Mouse (Mus musculus): ENCODE data around the gene Grm2. TPM values are rescaled to one million over a fixed set of nuclear protein-coding genes. Genes with fewer than 3 reads are reported as not detected.
"Not testable (repeated sequence)": the region's sequence is repeated elsewhere in the genome, so short reads cannot be mapped to it uniquely, and the experiment has no call there.

Gene Grm2
- total and polyA plus RNA-seq, 3 experiments = not detected

- peak; percentile 5 to 30 for DNase-seq
- no peaks in the 10 kb centered on the region for H3K4me1 ChIP-seq (ENCODE audit: control insufficient read depth, insufficient read depth, low read length)
- H3K27me3 ChIP-seq (ENCODE audit: control insufficient read depth, insufficient read depth, low read length) = no peaks in the 10 kb centered on the region
- H3K27ac ChIP-seq = no peak overlapping the region
- intact Hi-C loops (cut with DNase I) = loop anchor here (5.0 kb wide), 1 partner anchor 217 kb away; no protein-coding TSS in a partner anchor
- WGBS = 21% methylated on average over 8 of the region's 8 CpGs
- H3K4me3 ChIP-seq = no peak overlapping the region
- no peaks in the 10 kb centered on the region for H3K79me2 ChIP-seq (replicated peaks; ENCODE audit: control insufficient read depth, insufficient read depth, low read length)
- no peak overlapping the region for H3K9ac ChIP-seq (ENCODE audit: low read depth, low read length)
- no peaks in the 10 kb centered on the region for H3K36me3 ChIP-seq (ENCODE audit: control insufficient read depth, insufficient read depth, low read length)
- TF ChIP-seq POLR2A (IDR thresholded peaks at IDR 0.05; ENCODE audit: insufficient read depth, low read depth, low read length) (no peak), CTCF (IDR thresholded peaks at IDR 0.05) (peak; percentile 77)
Measured at GRCm38 (mm10) chr9:106600546-106600945, 55.3 kb downstream of the Grm2 start.

- Histone ChIP-seq H3K4me1 (ENCODE audit: control insufficient read depth, insufficient read depth, low read length) (no peaks in the 10 kb centered on the region), H3K27ac (no peak overlapping the region), H3K27me3 (ENCODE audit: control insufficient read depth, insufficient read depth, low read length) (no peaks in the 10 kb centered on the region), H3K9ac (ENCODE audit: low read depth, low read length) (no peak overlapping the region), H3K79me2 (replicated peaks; ENCODE audit: control insufficient read depth, insufficient read depth, low read length) (no peaks in the 10 kb centered on the region), H3K4me3 (no peak overlapping the region), H3K36me3 (ENCODE audit: control insufficient read depth, insufficient read depth, low read length) (no peaks in the 10 kb centered on the region)
- TF ChIP-seq POLR2A (IDR thresholded peaks at IDR 0.05; ENCODE audit: insufficient read depth, low read depth, low read length) (no peak), CTCF (IDR thresholded peaks at IDR 0.05) (peak; percentile 16; the same call in 1 of the 2 replicates), EP300 (IDR thresholded peaks at IDR 0.05; ENCODE audit: insufficient read depth, low read depth, low read length) (no peak)
- no peak for DNase-seq
- intact Hi-C loops (cut with DNase I) = no loop called here
- WGBS = 39% methylated on average over 7 of the region's 7 CpGs
Measured at GRCm38 (mm10) chr9:106598466-106598865, 57.4 kb downstream of the Grm2 start.

GRCm38 (mm10) chr9:106595836-106596235, 60.0 kb downstream of the Grm2 start:
- Histone ChIP-seq H3K4me3 (no peak overlapping the region), H3K9ac (ENCODE audit: low read depth, low read length) (no peak overlapping the region), H3K36me3 (ENCODE audit: control insufficient read depth, insufficient read depth, low read length) (no peaks in the 10 kb centered on the region), H3K4me1 (ENCODE audit: control insufficient read depth, insufficient read depth, low read length) (no peaks in the 10 kb centered on the region), H3K27ac (no peak overlapping the region), H3K79me2 (replicated peaks; ENCODE audit: control insufficient read depth, insufficient read depth, low read length) (no peaks in the 10 kb centered on the region), H3K27me3 (ENCODE audit: control insufficient read depth, insufficient read depth, low read length) (no peaks in the 10 kb centered on the region)
- no peak for TF ChIP-seq POLR2A (IDR thresholded peaks at IDR 0.05; ENCODE audit: insufficient read depth, low read depth, low read length)
- no peak for TF ChIP-seq CTCF (IDR thresholded peaks at IDR 0.05)
- TF ChIP-seq EP300 (IDR thresholded peaks at IDR 0.05; ENCODE audit: insufficient read depth, low read depth, low read length) = no peak
- intact Hi-C loops (cut with DNase I) = no loop called here
- DNase-seq = no peak
- WGBS = 46% methylated on average over 7 of the region's 7 CpGs

DNA sequence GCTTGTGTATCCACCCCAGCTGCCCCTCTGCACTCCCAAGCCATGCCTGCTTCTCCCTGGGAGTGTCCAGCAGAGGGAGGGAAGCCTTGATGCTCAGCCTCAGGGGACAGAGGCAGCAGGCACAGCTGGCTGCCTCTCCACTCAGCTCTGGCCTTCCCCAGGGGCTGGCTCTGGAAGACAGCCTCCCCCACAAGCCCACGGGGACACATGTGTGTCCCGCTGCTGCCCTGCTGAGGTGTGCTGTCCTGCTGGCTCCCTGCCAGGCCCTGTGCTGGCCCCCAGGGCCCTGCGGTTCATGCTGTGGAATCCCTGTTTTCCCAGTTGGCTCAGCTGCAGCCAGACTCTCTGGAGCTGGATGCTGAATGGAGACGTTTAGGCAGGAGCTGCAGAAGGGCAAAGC, 60.5 kb downstream of the Grm2 start:
- DNase-seq; H3K9ac ChIP-seq (ENCODE audit: low read depth, low read length); H3K4me1 ChIP-seq (ENCODE audit: control insufficient read depth, insufficient read depth, low read length); H3K79me2 ChIP-seq (replicated peaks; ENCODE audit: control insufficient read depth, insufficient read depth, low read length); H3K36me3 ChIP-seq (ENCODE audit: control insufficient read depth, insufficient read depth, low read length); intact Hi-C loops (cut with DNase I); H3K27ac ChIP-seq; H3K27me3 ChIP-seq (ENCODE audit: control insufficient read depth, insufficient read depth, low read length); H3K4me3 ChIP-seq: not testable (repeated sequence)
- WGBS = 1% methylated on average over 4 of the region's 4 CpGs

Other genes with a start within 250 kb of the Grm2 start
- gene Rpl29, start 226.6 kb downstream of the Grm2 start, total RNA-seq (2021) = 100 to 1,000 TPM; 251 to 296 TPM
- gene Rpl29, start 226.6 kb downstream of the Grm2 start, polyA plus RNA-seq (2012; rRNA removed) = 247 and 287 TPM in 2 replicates
- gene Acy1, start 217.8 kb downstream of the Grm2 start, total RNA-seq (2021) = 10 to 100 TPM; 20.1 to 26.7 TPM
- gene Acy1, start 217.8 kb downstream of the Grm2 start, polyA plus RNA-seq (2012; rRNA removed) = 12.0 and 12.5 TPM in 2 replicates
- gene Abhd14b, start 208.6 kb downstream of the Grm2 start, total RNA-seq (2021) = 1 to 10 TPM; 6.6 to 6.8 TPM
- gene Abhd14b, start 208.6 kb downstream of the Grm2 start, polyA plus RNA-seq (2012; rRNA removed) = 27.8 and 34.8 TPM in 2 replicates
- gene Abhd14a, start 208.4 kb downstream of the Grm2 start, total RNA-seq (2021) = 10 to 100 TPM; 18.7 to 21.8 TPM
- 33.2 and 43.0 TPM in 2 replicates for gene Abhd14a, start 208.4 kb downstream of the Grm2 start, polyA plus RNA-seq (2012; rRNA removed)
- gene Pcbp4, start 202.8 kb downstream of the Grm2 start, total RNA-seq (2021) = 10 to 100 TPM; 70.0 to 74.6 TPM
- 92.8 and 95.8 TPM in 2 replicates for gene Pcbp4, start 202.8 kb downstream of the Grm2 start, polyA plus RNA-seq (2012; rRNA removed)
- gene Gpr62, start 190.1 kb downstream of the Grm2 start, total RNA-seq (2021) = not detected
- gene Gpr62, start 190.1 kb downstream of the Grm2 start, polyA plus RNA-seq (2012; rRNA removed) = 0.12 TPM in 1 of 2 replicates, not detected in the other
- 10 to 100 TPM; 18.9 to 23.4 TPM for gene Rrp9, start 180.1 kb downstream of the Grm2 start, total RNA-seq (2021)
- gene Rrp9, start 180.1 kb downstream of the Grm2 start, polyA plus RNA-seq (2012; rRNA removed) = 21.0 and 22.3 TPM in 2 replicates
- gene Parp3, start 179.1 kb downstream of the Grm2 start, total RNA-seq (2021) = 10 to 100 TPM; 29.4 to 31.2 TPM
- 35.1 and 46.7 TPM in 2 replicates for gene Parp3, start 179.1 kb downstream of the Grm2 start, polyA plus RNA-seq (2012; rRNA removed)
- gene Iqcf1, start 156.1 kb downstream of the Grm2 start, total RNA-seq (2021) = not detected
- 0.37 TPM in 1 of 2 replicates, not detected in the other for gene Iqcf1, start 156.1 kb downstream of the Grm2 start, polyA plus RNA-seq (2012; rRNA removed)
- gene Iqcf5, start 141.5 kb downstream of the Grm2 start, total RNA-seq (2021) = not detected
- gene Iqcf5, start 141.5 kb downstream of the Grm2 start, polyA plus RNA-seq (2012; rRNA removed) = not detected in 2 replicates
- gene Iqcf3, start 94.5 kb downstream of the Grm2 start, total RNA-seq (2021) = not detected
- 0.15 TPM in 1 of 2 replicates, not detected in the other for gene Iqcf3, start 94.5 kb downstream of the Grm2 start, polyA plus RNA-seq (2012; rRNA removed)
- gene Iqcf4, start 85.1 kb downstream of the Grm2 start, total RNA-seq (2021) = not detected
- not detected in 2 replicates for gene Iqcf4, start 85.1 kb downstream of the Grm2 start, polyA plus RNA-seq (2012; rRNA removed)
- not detected for gene Iqcf6, start 29.5 kb downstream of the Grm2 start, total RNA-seq (2021)
- gene Iqcf6, start 29.5 kb downstream of the Grm2 start, polyA plus RNA-seq (2012; rRNA removed) = not detected in 2 replicates
- 10 to 100 TPM; 40.3 to 47.6 TPM for gene Tex264, start 29.8 kb upstream of the Grm2 start, total RNA-seq (2021)
- 62.1 and 69.2 TPM in 2 replicates for gene Tex264, start 29.8 kb upstream of the Grm2 start, polyA plus RNA-seq (2012; rRNA removed)
- 10 to 100 TPM in 1 of 2 experiments, 1 to 10 TPM in 1; 9.5 to 10.7 TPM for gene Rad54l2, start 133.1 kb upstream of the Grm2 start, total RNA-seq (2021)
- 14.0 and 14.8 TPM in 2 replicates for gene Rad54l2, start 133.1 kb upstream of the Grm2 start, polyA plus RNA-seq (2012; rRNA removed)
- 10 to 100 TPM; 27.3 to 27.9 TPM for gene Dcaf1, start 165.8 kb upstream of the Grm2 start, total RNA-seq (2021)
- 9.8 and 19.9 TPM in 2 replicates for gene Dcaf1, start 165.8 kb upstream of the Grm2 start, polyA plus RNA-seq (2012; rRNA removed)
- gene Rbm15b, start 231.3 kb upstream of the Grm2 start, total RNA-seq (2021) = 10 to 100 TPM; 11.7 to 14.3 TPM
- 3.9 and 5.5 TPM in 2 replicates for gene Rbm15b, start 231.3 kb upstream of the Grm2 start, polyA plus RNA-seq (2012; rRNA removed)
- 100 to 1,000 TPM; 178 to 202 TPM for gene Manf, start 235.9 kb upstream of the Grm2 start, total RNA-seq (2021)
- 10.1 and 27.3 TPM in 2 replicates for gene Manf, start 235.9 kb upstream of the Grm2 start, polyA plus RNA-seq (2012; rRNA removed)

Data from heart, adult 2 months (tissue).